Mouse (Mus musculus) cerebellum, adult 2 months (tissue): ENCODE results near the gene Crbn. TPM values are rescaled to one million over a fixed set of nuclear protein-coding genes. Genes with fewer than 3 reads are reported as not detected.
A peak's percentile ranks its signal among the peaks of the same experiment; 100 is the strongest.

Experiments
- DNase-seq, 2 experiments: peaks; one replicate each; pipeline ENCODE4 v3.0.0; 2021
- H3K27ac ChIP-seq: fragments of 200-500 bp; 2 replicates; pipeline ENCODE4 v1.5.1; 2012; ENCODE audit warnings: low read length, control low read depth, inconsistent platforms; ENCODE audit not compliant: insufficient read depth
- H3K27me3 ChIP-seq: fragments of 200-500 bp; 2 replicates; pipeline ENCODE4 v1.6.1; 2012; ENCODE audit warnings: inconsistent platforms, mild to moderate bottlenecking, low read length, moderate library complexity; ENCODE audit not compliant: control insufficient read depth, insufficient read depth
- H3K4me1 ChIP-seq: fragments of 200-500 bp; 2 replicates; pipeline ENCODE4 v1.6.1; 2011; ENCODE audit warnings: low read length; ENCODE audit not compliant: control insufficient read depth, insufficient read depth
- H3K4me3 ChIP-seq: fragments of 200-500 bp; replicated peaks from 2 replicates; pipeline ENCODE3; 2011; ENCODE audit warnings: mild to moderate bottlenecking, low read depth, low read length, control low read depth; ENCODE audit not compliant: insufficient read depth
- CTCF ChIP-seq: fragments of 200-500 bp; IDR thresholded peaks from 2 replicates; pipeline ENCODE4 v1.5.1; 2011; ENCODE audit warnings: low read depth, mild to moderate bottlenecking, control low read depth, low read length, moderate library complexity, borderline replicate concordance; ENCODE audit not compliant: insufficient read depth
- POLR2A ChIP-seq: fragments of 200-500 bp; IDR thresholded peaks from 2 replicates; pipeline ENCODE4 v1.6.1; 2011; ENCODE audit warnings: low read length, control low read depth, borderline replicate concordance; ENCODE audit not compliant: insufficient read depth
- WGBS: fragments of 180-500 bp; shearing (Covaris S2); methylation state at CpG from one replicate; pipeline ENCODE4 v1.1.7; 2018; 5-methylcytosine and 5-hydroxymethylcytosine counted together
- polyA plus RNA-seq: library from polyadenylated mRNA; depleted of rRNA; stranded (reverse); fragments of >200 nt; gene quantifications from 2 replicates; pipeline ENCODE4 v1.2.3, GENCODE M21; 2012

Gene Crbn
- polyA plus RNA-seq, 1 experiment: 57.3 TPM

DNA sequence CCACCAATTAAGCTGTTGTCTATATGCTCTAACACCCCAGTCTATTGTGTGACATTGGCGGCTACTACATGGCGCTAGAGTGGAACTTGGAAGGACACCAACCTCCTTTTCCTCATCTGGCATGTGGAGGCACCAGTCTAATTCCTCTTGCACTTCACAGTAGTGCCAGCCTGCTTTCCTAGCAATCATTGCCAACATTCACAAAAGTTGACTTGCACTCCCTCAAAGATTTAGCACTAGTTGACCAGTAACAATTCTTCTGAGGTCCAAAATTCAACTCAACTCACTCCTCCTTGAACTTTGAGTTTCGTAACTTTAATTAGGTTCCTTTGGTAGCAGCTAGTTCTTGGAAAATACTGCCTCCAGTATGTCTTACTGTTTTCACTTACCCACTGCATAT, 10.8 kb upstream of the Crbn start:
- TF ChIP-seq POLR2A: no peak
- TF ChIP-seq CTCF: no peak

GRCm38 (mm10) chr6:106809161-106809560, 9.3 kb upstream of the Crbn start:
- H3K4me3 ChIP-seq: no peak overlapping the region
- H3K27me3 ChIP-seq: no peaks in the 10 kb centered on the region
- DNase-seq: no peak
- TF ChIP-seq CTCF: no peak
- no peak for TF ChIP-seq POLR2A
- H3K27ac ChIP-seq: no peak overlapping the region
- 72% methylated on average over 2 of the region's 2 CpGs for WGBS
- no peaks in the 10 kb centered on the region for H3K4me1 ChIP-seq

More for the DNA sequence above, 10.8 kb upstream of the Crbn start:
- Histone ChIP-seq H3K27me3 (no peaks in the 10 kb centered on the region), H3K27ac (no peak overlapping the region), H3K4me1 (no peaks in the 10 kb centered on the region), H3K4me3 (no peak overlapping the region)
- WGBS: 74% methylated on average over 3 of the region's 3 CpGs
- DNase-seq: no peak

DNA sequence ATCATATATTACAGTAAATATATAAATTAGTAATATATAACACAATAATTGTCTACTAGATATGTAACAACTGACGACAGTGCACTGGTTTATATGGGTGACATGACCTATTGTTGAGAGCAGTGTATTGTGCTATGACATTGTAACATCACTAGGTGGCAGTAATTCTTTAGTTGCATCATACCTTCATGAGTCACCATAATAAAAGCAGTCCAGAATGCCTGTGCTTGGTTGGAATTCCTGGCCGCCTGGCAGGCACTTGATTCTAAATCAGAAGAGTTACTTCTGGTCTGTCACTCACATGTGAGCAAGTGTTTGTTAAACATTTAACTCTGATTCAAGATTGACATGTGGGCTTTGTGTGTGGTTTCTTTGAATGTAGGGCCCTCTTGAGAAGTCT, 5.0 kb upstream of the Crbn start:
- WGBS: 12% methylated on average over 2 of the region's 2 CpGs
- no peaks in the 10 kb centered on the region for H3K4me1 ChIP-seq
- TF ChIP-seq POLR2A (no peak), CTCF (peak; percentile 68; the same call in 1 of the 2 replicates)
- no peak overlapping the region for H3K27ac ChIP-seq
- H3K4me3 ChIP-seq: no peak overlapping the region
- DNase-seq: peak; percentile 44 to 67
- H3K27me3 ChIP-seq: no peaks in the 10 kb centered on the region

GRCm38 (mm10) chr6:106800227-106800557, 315 bp upstream of the Crbn start:
- H3K4me1 ChIP-seq: peaks cover 3% of the 10 kb centered on the region; the same call in 1 of the 2 replicates
- no peaks in the 10 kb centered on the region for H3K27me3 ChIP-seq
- 48% methylated on average over 5 of the region's 5 CpGs for WGBS
- peak overlapping the region; percentile 60 for H3K27ac ChIP-seq
- no peak; the same call in 1 of the 2 replicates for TF ChIP-seq POLR2A
- no peak for TF ChIP-seq CTCF
- no peak for DNase-seq
- peak overlapping the region; percentile 85 for H3K4me3 ChIP-seq

DNA sequence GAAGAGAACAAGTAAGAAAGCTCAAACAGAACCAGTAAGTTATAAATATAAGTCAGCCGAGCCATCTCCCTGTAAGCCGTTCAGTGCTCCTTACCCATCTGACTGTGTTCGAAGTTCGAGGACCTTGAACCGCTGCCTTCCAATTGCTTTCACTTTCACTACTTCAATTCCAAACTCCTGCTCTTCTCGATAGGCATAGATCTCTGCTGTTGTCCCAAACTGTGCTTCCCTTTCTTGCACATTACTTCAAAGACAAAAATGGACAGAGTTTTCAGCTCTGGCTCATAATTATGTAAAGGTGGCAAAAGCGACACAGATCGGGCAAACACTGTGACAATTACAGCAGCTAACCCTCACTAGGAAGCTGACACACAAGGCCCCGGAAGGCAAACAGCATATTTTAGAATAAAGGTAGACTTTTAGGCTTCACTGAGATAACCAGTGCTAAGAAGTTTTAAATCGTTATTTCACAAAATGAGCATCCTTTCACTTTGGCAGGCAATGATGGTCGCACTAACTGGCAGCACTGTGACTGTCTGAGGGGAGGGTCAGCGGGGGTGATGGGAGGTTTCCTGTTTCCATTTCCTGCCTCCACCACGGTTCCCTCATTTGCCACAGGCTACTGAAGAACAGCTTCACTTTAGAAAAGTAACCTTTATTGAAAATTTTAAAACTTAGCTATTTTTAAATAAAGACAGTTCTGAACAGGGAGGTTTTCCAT, 5.6 kb downstream of the Crbn start:
- H3K4me1 ChIP-seq: peaks cover 3% of the 10 kb centered on the region; the same call in 1 of the 2 replicates
- no peaks in the 10 kb centered on the region for H3K27me3 ChIP-seq
- TF ChIP-seq CTCF: no peak
- no peak for TF ChIP-seq POLR2A
- DNase-seq: no peak
- no peak overlapping the region for H3K4me3 ChIP-seq
- WGBS: 93% methylated on average over 13 of the region's 13 CpGs
- H3K27ac ChIP-seq: no peak overlapping the region

GRCm38 (mm10) chr6:106793621-106794020, 6.3 kb downstream of the Crbn start:
- Histone ChIP-seq H3K27ac (no peak overlapping the region), H3K4me3 (no peak overlapping the region), H3K4me1 (peaks cover 3% of the 10 kb centered on the region; the same call in 1 of the 2 replicates), H3K27me3 (no peaks in the 10 kb centered on the region)
- no peak for TF ChIP-seq CTCF
- no peak for TF ChIP-seq POLR2A
- WGBS: 91% methylated on average over 10 of the region's 10 CpGs
- DNase-seq: no peak

DNA sequence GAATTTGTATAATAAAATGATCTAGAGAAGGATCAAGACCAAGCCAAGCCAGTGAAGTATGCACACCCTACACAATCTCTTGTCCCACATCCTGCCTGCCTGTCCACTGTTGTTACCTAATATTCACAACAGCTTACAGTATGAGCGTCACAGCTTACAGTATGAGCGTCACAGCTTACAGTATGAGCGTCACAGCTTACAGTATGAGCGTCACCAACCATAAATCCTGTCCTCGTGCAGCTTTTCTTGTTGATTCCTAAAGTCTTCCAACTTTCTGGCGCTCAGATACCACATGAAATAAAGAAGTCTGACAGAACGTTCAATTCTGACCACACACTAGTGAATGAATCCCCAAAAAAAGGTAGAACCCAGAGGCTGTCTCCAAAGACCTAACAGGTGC, 6.8 kb downstream of the Crbn start:
- WGBS: 94% methylated on average over 7 of the region's 7 CpGs
- no peak overlapping the region for H3K4me3 ChIP-seq
- H3K27ac ChIP-seq: no peak overlapping the region
- DNase-seq: no peak
- peaks cover 3% of the 10 kb centered on the region; the same call in 1 of the 2 replicates for H3K4me1 ChIP-seq
- no peaks in the 10 kb centered on the region for H3K27me3 ChIP-seq
- no peak for TF ChIP-seq POLR2A
- no peak for TF ChIP-seq CTCF

GRCm38 (mm10) chr6:106792486-106792885, 7.4 kb downstream of the Crbn start:
- Histone ChIP-seq H3K27me3 (no peaks in the 10 kb centered on the region), H3K27ac (no peak overlapping the region), H3K4me3 (no peak overlapping the region), H3K4me1 (peaks cover 3% of the 10 kb centered on the region; the same call in 1 of the 2 replicates)
- no peak for DNase-seq
- no peak for TF ChIP-seq POLR2A
- TF ChIP-seq CTCF: no peak
- WGBS: 88% methylated on average over 5 of the region's 5 CpGs
